Mouse (Mus musculus) liver, embryonic 13.5 days (tissue): ENCODE data around the gene Podxl. TPM values are rescaled to one million over a fixed set of nuclear protein-coding genes. Genes with fewer than 3 reads are reported as not detected.

ENCODE experiments used
- ATAC-seq: fragments of 200-750 bp; cut with Nextera tagmentation; 2 replicates; pipeline ENCODE4 v1.8.0; 2017; ENCODE audit warnings: low read depth, mild to moderate bottlenecking, moderate number of reproducible peaks, moderate library complexity
- DNase-seq: peaks from one replicate; pipeline ENCODE4 v3.0.0; 2022
- H3K27ac ChIP-seq: fragments of 300-500 bp; sonication (generic); 2 replicates; pipeline ENCODE4 v1.5.1; 2015; ENCODE audit warnings: moderate library complexity, mild to moderate bottlenecking, inconsistent platforms
- H3K27me3 ChIP-seq: fragments of 300-500 bp; sonication (generic); 2 replicates; pipeline ENCODE4 v1.6.1; 2015; ENCODE audit warnings: mild to moderate bottlenecking, inconsistent platforms
- H3K36me3 ChIP-seq: fragments of 300-500 bp; sonication (generic); 2 replicates; pipeline ENCODE4 v1.6.1; 2015; ENCODE audit warnings: mild to moderate bottlenecking, inconsistent platforms
- H3K4me1 ChIP-seq: fragments of 300-500 bp; sonication (generic); replicated peaks from 2 replicates; pipeline ENCODE4 v1.6.1; 2015; ENCODE audit warnings: inconsistent platforms
- H3K4me2 ChIP-seq: fragments of 300-500 bp; sonication (generic); 2 replicates; pipeline ENCODE4 v1.6.1; 2015; ENCODE audit warnings: inconsistent platforms, mild to moderate bottlenecking, moderate library complexity
- H3K4me3 ChIP-seq: fragments of 300-500 bp; sonication (generic); replicated peaks from 2 replicates; pipeline ENCODE4 v1.5.1; 2015; ENCODE audit warnings: mild to moderate bottlenecking, inconsistent platforms
- H3K9ac ChIP-seq: fragments of 300-500 bp; sonication (generic); 2 replicates; pipeline ENCODE4 v1.6.1; 2015; ENCODE audit warnings: mild to moderate bottlenecking, inconsistent platforms
- H3K9me3 ChIP-seq: fragments of 300-500 bp; sonication (generic); replicated peaks from 2 replicates; pipeline ENCODE4 v1.6.1; 2016; ENCODE audit warnings: inconsistent platforms
- WGBS: fragments of 180-500 bp; shearing (Covaris S2); methylation state at CpG from one replicate; pipeline ENCODE4 v1.1.7; 2015; ENCODE audit not compliant: insufficient replicate concordance; 5-methylcytosine and 5-hydroxymethylcytosine counted together
- polyA plus RNA-seq: library from polyadenylated mRNA; unstranded; fragments of >200 nt; fragmentation: Nextera tagmentation; extraction: Ambion mirVana; gene quantifications from 2 replicates; pipeline ENCODE4 v1.2.1, GENCODE M21; 2015

The Podxl gene
- polyA plus RNA-seq, 1 experiment from 2014 or later, result 10.9 TPM

GRCm38 (mm10) chr6:31538112-31538511 is 25.7 kb downstream of the Podxl start:
- Histone ChIP-seq H3K27ac (peak overlapping the region; percentile 68), H3K27me3 (no peaks in the 10 kb centered on the region), H3K9ac (no peak overlapping the region; the same call in 1 of the 2 replicates), H3K9me3 (no peaks in the 10 kb centered on the region), H3K4me3 (no peak overlapping the region), H3K4me1 (peaks cover 65% of the 10 kb centered on the region), H3K36me3 (peaks cover 8% of the 10 kb centered on the region; the same call in 1 of the 2 replicates), H3K4me2 (peak overlapping the region; percentile 41)
- DNase-seq, result no peak
- WGBS, result 11% methylated on average over 1 of the region's 1 CpGs
- ATAC-seq, result peak; percentile 73

- Histone ChIP-seq H3K36me3 (0 out of 2 replicates have a peak, but pooled peaks cover 6% of the 10 kb centered on the region), H3K4me3 (no peak overlapping the region), H3K9me3 (no peaks in the 10 kb centered on the region), H3K27ac (peak overlapping the region; percentile 68), H3K4me1 (peaks cover 66% of the 10 kb centered on the region), H3K9ac (peak overlapping the region; percentile 47; the same call in 1 of the 2 replicates), H3K27me3 (no peaks in the 10 kb centered on the region), H3K4me2 (peak overlapping the region; percentile 41; the same call in 1 of the 2 replicates)
- ATAC-seq (no peak), DNase-seq (no peak)
- WGBS, result 43% methylated on average over 4 of the region's 4 CpGs
Observed at GRCm38 (mm10) chr6:31537193-31537592, 26.6 kb downstream of the Podxl start.

GRCm38 (mm10) chr6:31534705-31535104 is 29.1 kb downstream of the Podxl start:
- no peak for DNase-seq
- no peak overlapping the region for H3K9ac ChIP-seq
- H3K27me3 ChIP-seq, result no peaks in the 10 kb centered on the region
- no peak for ATAC-seq
- 81% methylated on average over 5 of the region's 5 CpGs for WGBS
- no peak overlapping the region for H3K4me2 ChIP-seq
- no peak overlapping the region; the same call in 1 of the 2 replicates for H3K27ac ChIP-seq
- H3K4me3 ChIP-seq, result no peak overlapping the region
- H3K9me3 ChIP-seq, result no peaks in the 10 kb centered on the region
- H3K4me1 ChIP-seq, result peaks cover 51% of the 10 kb centered on the region
- 0 out of 2 replicates have a peak, but pooled peaks cover 10% of the 10 kb centered on the region for H3K36me3 ChIP-seq

- Histone ChIP-seq H3K27me3 (no peaks in the 10 kb centered on the region), H3K9ac (no peak overlapping the region), H3K27ac (no peak overlapping the region), H3K4me3 (no peak overlapping the region), H3K9me3 (no peaks in the 10 kb centered on the region), H3K4me2 (no peak overlapping the region), H3K36me3 (peaks cover 18% of the 10 kb centered on the region; the same call in 1 of the 2 replicates), H3K4me1 (peaks cover 28% of the 10 kb centered on the region)
- DNase-seq, result no peak
- 59% methylated on average over 3 of the region's 3 CpGs for WGBS
- ATAC-seq, result no peak
Observed at GRCm38 (mm10) chr6:31531880-31532279, 31.9 kb downstream of the Podxl start.

- Histone ChIP-seq H3K9me3 (no peaks in the 10 kb centered on the region), H3K36me3 (peaks cover 47% of the 10 kb centered on the region), H3K9ac (no peak overlapping the region), H3K27me3 (no peaks in the 10 kb centered on the region), H3K4me1 (peaks cover 13% of the 10 kb centered on the region), H3K4me2 (no peak overlapping the region), H3K4me3 (no peak overlapping the region), H3K27ac (no peak overlapping the region)
- WGBS, result 75% methylated on average over 5 of the region's 5 CpGs
- no peak for ATAC-seq
- no peak for DNase-seq
Observed at GRCm38 (mm10) chr6:31528339-31528738, 35.4 kb downstream of the Podxl start.

- WGBS, result 59% methylated on average over 7 of the region's 7 CpGs
- ATAC-seq, result peak; percentile 54; the same call in 1 of the 2 replicates
- no peak overlapping the region for H3K9ac ChIP-seq
- no peak overlapping the region for H3K4me3 ChIP-seq
- no peaks in the 10 kb centered on the region for H3K9me3 ChIP-seq
- H3K4me1 ChIP-seq, result peaks cover 13% of the 10 kb centered on the region
- H3K27me3 ChIP-seq, result no peaks in the 10 kb centered on the region
- DNase-seq, result peak; percentile 48
- peaks cover 49% of the 10 kb centered on the region for H3K36me3 ChIP-seq
- H3K4me2 ChIP-seq, result no peak overlapping the region
- no peak overlapping the region for H3K27ac ChIP-seq
Observed at GRCm38 (mm10) chr6:31527897-31528296, 35.9 kb downstream of the Podxl start.

- H3K9me3 ChIP-seq, result no peaks in the 10 kb centered on the region
- peaks cover 8% of the 10 kb centered on the region for H3K4me1 ChIP-seq
- ATAC-seq (no peak), DNase-seq (no peak)
- H3K4me3 ChIP-seq, result no peak overlapping the region
- peaks cover 57% of the 10 kb centered on the region for H3K36me3 ChIP-seq
- WGBS, result 70% methylated on average over 5 of the region's 5 CpGs
- no peak overlapping the region for H3K27ac ChIP-seq
- H3K4me2 ChIP-seq, result no peak overlapping the region
- peak overlapping the region; percentile 39; the same call in 1 of the 2 replicates for H3K9ac ChIP-seq
- no peaks in the 10 kb centered on the region for H3K27me3 ChIP-seq
Observed at GRCm38 (mm10) chr6:31526929-31527328, 36.9 kb downstream of the Podxl start.

GRCm38 (mm10) chr6:31525231-31525900 is 38.4 kb downstream of the Podxl start:
- Histone ChIP-seq H3K9me3 (no peaks in the 10 kb centered on the region), H3K9ac (no peak overlapping the region), H3K27me3 (no peaks in the 10 kb centered on the region), H3K4me2 (no peak overlapping the region), H3K36me3 (peaks cover 64% of the 10 kb centered on the region), H3K27ac (no peak overlapping the region), H3K4me3 (no peak overlapping the region), H3K4me1 (peaks cover 11% of the 10 kb centered on the region)
- WGBS, result 65% methylated on average over 6 of the region's 6 CpGs
- ATAC-seq, result peak; percentile 46
- DNase-seq, result peak; percentile 53

- 77% methylated on average over 8 of the region's 8 CpGs for WGBS
- DNase-seq (no peak), ATAC-seq (no peak)
- Histone ChIP-seq H3K27ac (no peak overlapping the region), H3K4me1 (peaks cover 16% of the 10 kb centered on the region), H3K4me2 (no peak overlapping the region), H3K9me3 (no peaks in the 10 kb centered on the region), H3K36me3 (peaks cover 68% of the 10 kb centered on the region), H3K27me3 (no peaks in the 10 kb centered on the region), H3K9ac (no peak overlapping the region), H3K4me3 (no peak overlapping the region)
Observed at GRCm38 (mm10) chr6:31524647-31525046, 39.1 kb downstream of the Podxl start.

GRCm38 (mm10) chr6:31524121-31524520 is 39.7 kb downstream of the Podxl start:
- WGBS, result 87% methylated on average over 13 of the region's 13 CpGs
- Histone ChIP-seq H3K27ac (no peak overlapping the region), H3K4me2 (no peak overlapping the region), H3K9ac (no peak overlapping the region), H3K36me3 (peaks cover 69% of the 10 kb centered on the region), H3K4me3 (no peak overlapping the region), H3K9me3 (no peaks in the 10 kb centered on the region), H3K27me3 (no peaks in the 10 kb centered on the region), H3K4me1 (peaks cover 21% of the 10 kb centered on the region)
- ATAC-seq (no peak), DNase-seq (no peak)

GRCm38 (mm10) chr6:31523657-31524056 is 40.1 kb downstream of the Podxl start:
- H3K9me3 ChIP-seq, result no peaks in the 10 kb centered on the region
- 87% methylated on average over 4 of the region's 4 CpGs for WGBS
- no peak overlapping the region for H3K4me2 ChIP-seq
- DNase-seq, result no peak
- H3K27me3 ChIP-seq, result no peaks in the 10 kb centered on the region
- no peak overlapping the region for H3K9ac ChIP-seq
- peaks cover 24% of the 10 kb centered on the region for H3K4me1 ChIP-seq
- peaks cover 67% of the 10 kb centered on the region for H3K36me3 ChIP-seq
- no peak overlapping the region for H3K27ac ChIP-seq
- no peak overlapping the region for H3K4me3 ChIP-seq
- no peak for ATAC-seq

GRCm38 (mm10) chr6:31523039-31523438 is 40.7 kb downstream of the Podxl start:
- 72% methylated on average over 5 of the region's 5 CpGs for WGBS
- Histone ChIP-seq H3K4me1 (peaks cover 26% of the 10 kb centered on the region), H3K27me3 (no peaks in the 10 kb centered on the region), H3K9ac (no peak overlapping the region), H3K4me2 (no peak overlapping the region), H3K27ac (no peak overlapping the region), H3K36me3 (peaks cover 63% of the 10 kb centered on the region), H3K4me3 (no peak overlapping the region), H3K9me3 (no peaks in the 10 kb centered on the region)
- DNase-seq (no peak), ATAC-seq (no peak)
